Mouse (Mus musculus) retina, embryonic 14.5 days (tissue): ENCODE data around the gene Numbl.

Experiments
- DNase-seq: peaks from one replicate; pipeline ENCODE4 v3.0.0-alpha.2; 2015; ENCODE audit warnings: low spot score

Gene Numbl

GRCm38 (mm10) chr7:27258205-27258899 lies at the start of gene Numbl:
Gene Numbl (plus strand): TSS chr7:27258433.
- peak; percentile 95 for DNase-seq

DNA sequence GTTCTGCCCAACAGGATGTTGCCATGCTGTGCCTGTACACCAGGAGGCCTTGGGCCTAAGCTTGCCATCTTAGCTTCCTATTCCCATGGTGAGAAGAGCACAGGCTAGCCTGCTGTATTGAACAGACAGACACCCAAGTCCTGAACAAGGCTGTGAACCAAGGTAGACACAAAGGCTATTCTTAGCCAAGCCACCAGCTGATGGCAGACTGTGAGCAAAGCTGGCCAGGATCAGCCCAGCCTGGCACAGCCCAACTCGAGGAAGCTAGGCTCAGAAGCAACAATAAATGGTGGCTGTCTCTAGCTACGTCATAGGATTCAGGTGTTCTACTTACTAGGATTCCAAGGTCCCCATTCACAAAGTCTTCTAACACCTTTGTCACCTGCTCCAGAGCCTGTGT lies 45.6 kb upstream of the Numbl start:
- no peak for DNase-seq

GRCm38 (mm10) chr7:27218586-27218985 lies 39.6 kb upstream of the Numbl start:
- DNase-seq: no peak

- DNase-seq: no peak
Measured at GRCm38 (mm10) chr7:27219937-27220336, 38.3 kb upstream of the Numbl start.

DNA sequence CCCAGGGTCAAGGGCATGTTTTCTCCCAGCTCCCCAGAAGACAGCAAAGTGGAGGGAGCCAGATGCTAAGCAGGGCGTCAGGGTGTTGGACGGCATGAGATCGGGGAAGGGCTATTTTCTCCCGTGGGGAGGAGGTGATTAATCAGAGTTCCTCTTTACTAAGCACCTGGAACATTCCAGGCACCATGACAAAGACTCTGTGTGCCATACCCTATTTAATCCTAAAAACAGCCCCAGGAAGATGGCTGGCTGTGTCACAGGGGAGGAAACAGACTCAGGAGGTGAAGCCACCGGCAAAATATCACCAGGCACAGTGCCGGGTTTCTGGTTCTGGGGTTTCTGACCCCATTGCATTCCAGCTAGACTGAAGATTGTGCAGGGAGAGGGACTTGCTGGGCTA lies 36.3 kb upstream of the Numbl start:
- DNase-seq: no peak

GRCm38 (mm10) chr7:27222538-27222937 lies 35.7 kb upstream of the Numbl start:
- no peak for DNase-seq

DNA sequence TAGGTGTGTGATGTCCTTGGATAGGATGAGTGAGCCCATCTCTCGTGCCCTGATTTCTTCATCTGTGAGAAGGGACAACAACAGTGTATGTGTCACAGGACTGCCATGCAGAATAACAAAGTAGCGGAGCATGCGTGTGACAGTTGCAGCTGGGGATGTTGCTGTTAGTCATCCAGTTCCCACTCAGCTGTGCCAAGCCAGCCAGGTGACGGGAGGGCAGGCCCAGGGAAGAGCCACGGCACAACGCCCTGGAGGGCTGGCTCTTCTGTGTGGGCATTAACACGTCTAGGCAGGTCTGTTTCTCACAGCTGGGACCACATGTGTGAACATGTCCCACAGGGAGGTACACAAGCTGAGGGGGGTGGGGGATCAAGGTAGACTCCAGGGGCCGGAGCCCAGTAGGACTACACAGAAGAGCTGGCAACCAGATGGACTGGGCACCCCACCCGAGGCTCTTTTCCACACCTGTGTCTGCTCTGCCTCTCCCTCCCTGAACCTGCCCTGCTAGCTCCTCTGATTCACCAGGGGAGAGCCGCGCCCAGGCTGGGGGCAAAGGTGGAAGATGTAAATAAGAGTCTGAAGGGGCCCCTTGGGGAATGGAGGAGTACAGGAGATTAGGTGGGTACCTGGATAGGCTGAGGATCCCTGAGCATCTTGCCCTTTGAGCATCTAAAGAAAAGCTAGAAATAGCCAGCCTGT lies 33.2 kb upstream of the Numbl start:
- no peak for DNase-seq

DNA sequence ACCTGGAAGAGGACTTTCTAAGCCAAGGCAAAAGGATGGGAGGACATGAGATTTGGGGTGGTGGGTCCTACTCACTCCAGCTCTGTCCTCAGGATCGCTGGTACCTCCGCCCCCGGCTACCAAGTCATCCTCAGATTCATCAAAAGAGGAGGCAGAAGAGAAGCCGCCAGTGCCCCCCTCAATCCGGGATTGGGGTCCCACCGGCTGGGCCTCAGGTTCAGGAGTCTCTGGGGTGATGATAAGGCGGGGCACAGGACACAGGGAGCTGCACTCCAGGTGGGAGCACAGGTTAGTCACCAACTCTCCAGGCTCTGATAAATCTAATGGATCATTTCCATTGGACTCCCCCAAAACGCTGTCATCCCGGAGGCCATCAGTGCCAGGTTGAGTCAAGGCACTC lies 31.0 kb upstream of the Numbl start:
- no peak for DNase-seq

DNA sequence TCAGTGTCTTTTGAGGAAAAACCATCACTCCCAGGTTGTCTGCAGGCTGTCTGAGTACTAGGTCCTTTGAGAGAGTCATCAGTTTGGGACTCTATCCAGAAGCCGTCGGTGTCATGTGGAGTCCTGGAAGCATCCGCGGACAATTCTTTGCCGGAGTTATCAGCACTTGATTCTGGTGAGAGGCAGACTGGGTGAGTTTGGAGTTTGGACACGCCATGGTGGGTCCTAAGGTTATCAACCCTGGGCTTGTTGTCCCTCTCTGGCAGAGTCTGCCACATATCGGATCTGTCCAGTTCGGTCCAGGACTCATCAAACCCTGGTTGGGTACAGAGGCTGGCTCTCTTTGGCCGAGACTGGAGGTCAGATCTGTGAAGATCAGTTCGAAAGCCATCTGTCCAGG lies 30.6 kb upstream of the Numbl start:
- DNase-seq: peak; percentile 20

- DNase-seq: peak; percentile 94
Measured at GRCm38 (mm10) chr7:27228281-27228821, 29.9 kb upstream of the Numbl start, which contains the start of gene Itpkc. Gene Itpkc (minus strand): TSS chr7:27228661.

GRCm38 (mm10) chr7:27228865-27229264 lies 29.4 kb upstream of the Numbl start:
- DNase-seq: no peak

- no peak for DNase-seq
Measured at GRCm38 (mm10) chr7:27230781-27231180, 27.5 kb upstream of the Numbl start.

GRCm38 (mm10) chr7:27231693-27232331 lies 26.4 kb upstream of the Numbl start:
- peak; percentile 16 for DNase-seq

GRCm38 (mm10) chr7:27232781-27233281 lies 25.4 kb upstream of the Numbl start, which contains the start of gene Coq8b:
Gene Coq8b (plus strand): TSS chr7:27233023.
- DNase-seq: peak; percentile 96

- no peak for DNase-seq
Measured at GRCm38 (mm10) chr7:27233300-27233699, 24.9 kb upstream of the Numbl start.

DNA sequence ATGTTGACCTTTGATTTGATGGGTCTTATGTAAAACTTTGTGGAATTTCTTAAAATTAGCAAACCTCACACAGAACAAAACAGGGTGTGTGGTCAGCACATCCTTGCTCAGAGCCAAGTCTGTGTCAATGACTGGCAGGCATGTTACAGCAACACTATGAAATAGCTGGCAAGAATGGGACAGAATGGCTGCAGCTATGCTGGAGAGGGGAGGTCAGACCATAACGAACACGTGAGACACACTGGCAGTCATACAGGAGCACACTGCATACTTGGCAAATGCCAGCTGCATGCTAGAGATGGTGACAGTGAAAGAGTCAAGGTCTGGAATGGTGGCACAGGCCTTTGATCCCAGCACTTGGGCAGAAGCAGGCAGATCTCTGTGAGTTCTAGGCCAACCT lies 22.5 kb upstream of the Numbl start:
- no peak for DNase-seq

DNA sequence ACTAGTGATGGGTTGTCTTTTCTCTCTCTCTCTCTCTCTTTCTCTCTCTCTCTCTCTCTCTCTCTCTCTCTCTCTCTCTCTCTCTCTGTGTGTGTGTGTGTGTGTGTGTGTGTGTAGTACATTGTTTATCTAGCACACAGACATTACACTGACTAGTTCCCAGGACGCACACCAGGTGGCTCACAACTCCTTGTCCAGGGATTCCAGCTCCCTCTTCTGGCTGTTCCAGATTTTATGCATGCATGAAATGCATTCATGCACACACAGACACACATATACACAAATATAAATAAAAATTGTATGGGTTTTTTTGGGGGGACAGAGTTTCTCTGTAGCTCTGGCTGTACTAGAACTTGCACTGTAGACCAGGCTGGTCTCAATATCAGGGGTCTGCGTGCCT lies 20.7 kb upstream of the Numbl start:
- no peak for DNase-seq

- DNase-seq: no peak
Measured at GRCm38 (mm10) chr7:27238568-27238967, 19.7 kb upstream of the Numbl start.

DNA sequence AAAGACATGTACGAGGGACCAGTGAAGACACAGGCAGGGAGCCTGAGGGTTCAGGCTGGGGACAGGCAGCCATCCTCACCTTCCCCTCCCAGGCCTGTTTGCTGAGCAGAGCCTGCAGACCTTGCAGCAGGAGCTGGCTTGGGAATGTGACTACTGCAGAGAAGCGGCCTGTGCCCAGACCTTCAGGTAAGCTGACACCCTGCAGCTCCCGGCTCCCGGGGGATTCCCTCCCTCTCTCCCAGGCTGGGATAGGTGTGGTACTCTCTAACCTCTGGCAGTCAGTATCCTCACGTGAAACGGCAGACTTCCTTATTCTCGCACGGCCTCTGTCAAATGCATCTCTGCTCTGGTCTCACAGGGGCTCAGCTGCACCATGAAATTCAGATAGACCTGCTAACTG lies 15.0 kb upstream of the Numbl start:
- DNase-seq: no peak

GRCm38 (mm10) chr7:27244088-27244487 lies 14.1 kb upstream of the Numbl start:
- peak; percentile 55 for DNase-seq

GRCm38 (mm10) chr7:27249146-27249545 lies 9.1 kb upstream of the Numbl start:
- DNase-seq: peak; percentile 64

DNA sequence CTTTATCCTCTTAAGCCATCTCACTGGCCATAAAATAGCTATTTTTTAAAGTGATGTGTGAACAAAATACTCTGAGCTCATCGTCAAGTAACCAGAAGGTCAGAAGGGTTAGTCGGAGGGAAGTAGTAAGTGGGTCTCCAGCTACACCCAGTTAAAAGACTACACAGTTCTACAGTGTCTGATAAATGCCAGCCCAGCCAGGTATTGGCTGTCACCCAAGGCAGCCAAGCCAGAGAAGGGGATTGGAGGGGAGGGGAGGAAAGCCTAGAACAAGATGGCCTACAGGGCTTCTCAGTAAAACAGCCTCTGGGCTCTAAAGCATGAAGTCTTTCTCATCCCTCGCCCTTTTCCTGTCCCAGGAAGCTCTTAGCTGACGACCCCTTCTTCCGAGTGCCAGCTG lies 8.3 kb upstream of the Numbl start:
- no peak for DNase-seq

DNA sequence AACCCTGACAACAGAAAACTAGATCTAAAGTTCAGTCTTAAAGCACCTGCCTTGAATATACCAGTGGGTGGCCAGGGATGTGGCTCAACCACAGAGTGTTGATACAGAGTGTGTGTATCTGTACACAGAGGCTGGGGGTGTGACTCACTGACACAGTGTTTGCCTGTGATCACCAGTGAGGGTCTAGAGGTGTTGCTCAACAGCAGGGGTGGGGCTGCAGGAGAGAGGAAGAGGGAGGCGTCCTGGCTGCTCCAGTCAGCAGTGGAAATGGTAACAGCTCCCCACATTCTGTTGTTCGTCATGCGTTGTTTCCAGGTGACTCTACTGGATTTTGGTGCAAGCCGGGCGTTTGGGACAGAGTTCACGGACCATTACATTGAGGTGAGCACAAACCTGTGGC lies 6.3 kb upstream of the Numbl start:
- DNase-seq: no peak
